In the genomic region with DNA sequence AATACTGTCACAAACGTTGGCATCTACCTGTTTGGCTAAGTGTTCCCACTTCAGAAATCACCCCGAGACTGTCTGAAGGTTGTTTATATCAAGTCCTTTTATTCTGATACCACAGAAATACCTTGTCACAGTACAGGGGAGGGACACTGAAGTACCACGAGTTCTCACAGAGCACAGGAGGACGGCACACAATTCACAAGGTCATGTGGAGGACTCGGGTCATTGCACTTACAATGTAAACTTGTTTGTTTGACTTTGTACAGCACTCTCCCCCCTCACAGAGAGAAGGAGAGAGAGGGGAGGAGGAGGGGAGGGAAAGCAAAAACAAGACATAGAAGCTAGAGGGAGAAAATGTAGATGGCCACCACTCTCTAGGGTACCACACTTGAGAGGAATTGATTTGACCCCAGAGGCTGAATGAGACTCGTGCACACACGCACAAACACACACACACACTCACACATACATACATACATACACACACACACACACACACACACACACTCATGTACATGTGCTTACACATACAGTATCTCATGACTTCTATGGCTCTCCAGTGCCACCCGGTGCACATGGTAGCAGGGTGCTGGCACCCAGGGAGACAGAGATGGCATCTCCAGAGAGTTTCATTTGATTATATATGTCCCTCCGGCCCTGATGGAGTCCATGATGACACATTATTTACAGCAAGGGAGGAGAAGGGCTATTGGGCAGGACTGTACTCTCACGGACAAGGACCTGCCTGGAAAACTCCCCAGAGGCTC, we compare ENCODE assay signal across 9 mouse cellular contexts. TPM values are rescaled to one million over a fixed set of nuclear protein-coding genes. Genes with fewer than 3 reads are reported as not detected.
A peak's percentile ranks its signal among the peaks of the same experiment; 100 is the strongest.
DNase-seq lines count a peak whose midpoint lies in the region; ATAC-seq and TF ChIP-seq lines count a peak whose summit lies in the region.
"Had no signal": no experiment of that assay in that cellular context is flagged by ENCODE, and none has a peak within 500 bp of the region (broad histone marks: within the 10 kb centered on the region; RNA-seq: fewer than 3 reads in every experiment).

No protein-coding gene starts in this region.

- no peaks in the 10 kb centered on the region for H3K9me3 ChIP-seq in intestine, embryonic 16.5 days (ENCODE audit: control insufficient read depth, low read length)
- no peaks in the 10 kb centered on the region for H3K9me3 ChIP-seq in intestine, embryonic 15.5 days
- H3K9me3 ChIP-seq in G1E (replicated peaks): no peaks in the 10 kb centered on the region
- no peaks in the 10 kb centered on the region for H3K9me3 ChIP-seq in embryonic facial prominence, embryonic 12.5 days
- H3K9me3 ChIP-seq in liver, embryonic 12.5 days (replicated peaks): no peaks in the 10 kb centered on the region

- H3K27ac ChIP-seq in intestine, embryonic 16.5 days (ENCODE audit: low read length): peak overlapping the region; percentile 28; the same call in 1 of the 2 replicates
- no peak overlapping the region for H3K27ac ChIP-seq in intestine, embryonic 15.5 days
- H3K27ac ChIP-seq in embryonic facial prominence, embryonic 12.5 days: no peak overlapping the region
- peak overlapping the region; percentile 100 for H3K27ac ChIP-seq in liver, embryonic 12.5 days

- 53% methylated on average over 10 of the region's 10 CpGs for WGBS in intestine, embryonic 16.5 days
- WGBS in intestine, embryonic 15.5 days: 52% methylated on average over 10 of the region's 10 CpGs
- WGBS in embryonic facial prominence, embryonic 12.5 days: 62% methylated on average over 10 of the region's 10 CpGs
- WGBS in liver, embryonic 12.5 days (ENCODE audit: insufficient replicate concordance): 43% methylated on average over 10 of the region's 10 CpGs

- no peak for TF ChIP-seq CTCF in G1E (IDR thresholded peaks at IDR 0.05; ENCODE audit: low read depth, low read length)

- no peak overlapping the region for H3K4me3 ChIP-seq in intestine, embryonic 16.5 days (ENCODE audit: low read length)
- no peak overlapping the region for H3K4me3 ChIP-seq in intestine, embryonic 15.5 days (replicated peaks)
- H3K4me3 ChIP-seq in G1E (ENCODE audit: low read depth, low read length): peak overlapping the region; percentile 94; the same call in 1 of the 2 replicates
- no peak overlapping the region for H3K4me3 ChIP-seq in embryonic facial prominence, embryonic 12.5 days
- peak overlapping the region; percentile 93 for H3K4me3 ChIP-seq in liver, embryonic 12.5 days

- H3K36me3 ChIP-seq in intestine, embryonic 16.5 days (ENCODE audit: control insufficient read depth, insufficient read depth, low read length): 0 out of 2 replicates have a peak, but pooled peaks cover 2% of the 10 kb centered on the region
- peaks cover 10% of the 10 kb centered on the region for H3K36me3 ChIP-seq in intestine, embryonic 15.5 days
- peaks cover 69% of the 10 kb centered on the region for H3K36me3 ChIP-seq in G1E (replicated peaks)
- peaks cover 15% of the 10 kb centered on the region for H3K36me3 ChIP-seq in embryonic facial prominence, embryonic 12.5 days
- peaks cover 50% of the 10 kb centered on the region for H3K36me3 ChIP-seq in liver, embryonic 12.5 days

- DNase-seq in G1E (ENCODE audit: low spot score): no peak
- no peak for DNase-seq in left cerebral cortex, adult 9 months (ENCODE audit: low spot score in 2 of 2)
- DNase-seq in urinary bladder, postnatal 10 days (ENCODE audit: low spot score): no peak
- DNase-seq in layer of hippocampus, adult 8-10 months (ENCODE audit: low spot score in 2 of 2): no peak

- H3K4me2 ChIP-seq in intestine, embryonic 16.5 days (ENCODE audit: low read depth, low read length): 0 out of 2 replicates have a peak overlapping the region, but pooled peaks have one; percentile 96
- H3K4me2 ChIP-seq in intestine, embryonic 15.5 days (replicated peaks): no peak overlapping the region
- peak overlapping the region; percentile 96; the same call in 1 of the 2 replicates for H3K4me2 ChIP-seq in embryonic facial prominence, embryonic 12.5 days (replicated peaks)
- peak overlapping the region; percentile 92 for H3K4me2 ChIP-seq in liver, embryonic 12.5 days

- H3K27me3 ChIP-seq in intestine, embryonic 16.5 days (replicated peaks; ENCODE audit: control insufficient read depth, insufficient read depth, low read length): no peaks in the 10 kb centered on the region
- H3K27me3 ChIP-seq in intestine, embryonic 15.5 days (replicated peaks): no peaks in the 10 kb centered on the region
- no peaks in the 10 kb centered on the region; the same call in 1 of the 2 replicates for H3K27me3 ChIP-seq in G1E (ENCODE audit: insufficient read depth, low read length)
- no peaks in the 10 kb centered on the region for H3K27me3 ChIP-seq in embryonic facial prominence, embryonic 12.5 days
- H3K27me3 ChIP-seq in liver, embryonic 12.5 days (replicated peaks): no peaks in the 10 kb centered on the region

- peaks cover 28% of the 10 kb centered on the region for H3K4me1 ChIP-seq in intestine, embryonic 16.5 days (ENCODE audit: control insufficient read depth, insufficient read depth, low read length)
- peaks cover 24% of the 10 kb centered on the region for H3K4me1 ChIP-seq in intestine, embryonic 15.5 days (replicated peaks)
- H3K4me1 ChIP-seq in G1E (ENCODE audit: insufficient read depth, low read depth, low read length): peaks cover 82% of the 10 kb centered on the region
- H3K4me1 ChIP-seq in embryonic facial prominence, embryonic 12.5 days: peaks cover 12% of the 10 kb centered on the region; the same call in 1 of the 2 replicates
- H3K4me1 ChIP-seq in liver, embryonic 12.5 days: peaks cover 70% of the 10 kb centered on the region

- ATAC-seq in intestine, embryonic 16.5 days: no peak
- ATAC-seq in intestine, embryonic 15.5 days: no peak
- ATAC-seq in G1E (ENCODE audit: extremely low read depth, insufficient number of reproducible peaks, low FRiP score, poor library complexity, severe bottlenecking): no peak
- ATAC-seq in embryonic facial prominence, embryonic 12.5 days (ENCODE audit: insufficient number of reproducible peaks, insufficient read depth, low FRiP score, low TSS enrichment): no peak
- no peak for ATAC-seq in liver, embryonic 12.5 days

- H3K9ac ChIP-seq in intestine, embryonic 16.5 days (ENCODE audit: low read depth, low read length): no peak overlapping the region
- no peak overlapping the region for H3K9ac ChIP-seq in intestine, embryonic 15.5 days
- no peak overlapping the region for H3K9ac ChIP-seq in embryonic facial prominence, embryonic 12.5 days
- H3K9ac ChIP-seq in liver, embryonic 12.5 days: peak overlapping the region; percentile 94

RNA-seq across cellular contexts. Expression of gene Apeh, which starts 1.7 kb away (rescaled TPM):
- 105 and 109 TPM in 2 replicates for polyA plus RNA-seq in intestine, embryonic 16.5 days (2015; fragmentation: Nextera tagmentation; extraction: Ambion mirVana)
- polyA plus RNA-seq in intestine, embryonic 15.5 days (2015; fragmentation: Nextera tagmentation; extraction: Ambion mirVana): 76.5 and 96.8 TPM in 2 replicates
- total RNA-seq in G1E (2014; fragmentation: Nextera tagmentation): 65.0 and 148 TPM in 2 replicates
- total RNA-seq in G1E (2017): 119 and 131 TPM in 2 replicates
- polyA plus RNA-seq in G1E (2012): 48.8 and 67.5 TPM in 2 replicates
- 54.7 and 55.0 TPM in 2 replicates for polyA plus RNA-seq in embryonic facial prominence, embryonic 12.5 days (2016; fragmentation: Nextera tagmentation; extraction: Ambion mirVana)
- polyA plus RNA-seq in liver, embryonic 12.5 days (2016; fragmentation: Nextera tagmentation; extraction: Ambion mirVana): 199 and 215 TPM in 2 replicates
- total RNA-seq in layer of hippocampus, adult 8-10 months (2022): 10 to 100 TPM; 33.9 to 45.8 (median 35.5) TPM

RNA-seq across cellular contexts. Expression of gene Rnf123, which starts 13.0 kb away (rescaled TPM):
- polyA plus RNA-seq in intestine, embryonic 16.5 days (2015; fragmentation: Nextera tagmentation; extraction: Ambion mirVana): 20.3 and 22.3 TPM in 2 replicates
- polyA plus RNA-seq in intestine, embryonic 15.5 days (2015; fragmentation: Nextera tagmentation; extraction: Ambion mirVana): 18.6 and 23.7 TPM in 2 replicates
- total RNA-seq in G1E (2014; fragmentation: Nextera tagmentation): 104 and 255 TPM in 2 replicates
- 18.6 and 23.5 TPM in 2 replicates for total RNA-seq in G1E (2017)
- 39.5 and 74.5 TPM in 2 replicates for polyA plus RNA-seq in G1E (2012)
- 34.5 and 38.2 TPM in 2 replicates for polyA plus RNA-seq in embryonic facial prominence, embryonic 12.5 days (2016; fragmentation: Nextera tagmentation; extraction: Ambion mirVana)
- 96.6 and 101 TPM in 2 replicates for polyA plus RNA-seq in liver, embryonic 12.5 days (2016; fragmentation: Nextera tagmentation; extraction: Ambion mirVana)
- 100 to 1,000 TPM in 3 of 4 experiments, 10 to 100 TPM in 1; 89.0 to 123 (median 115) TPM for total RNA-seq in layer of hippocampus, adult 8-10 months (2022)

RNA-seq across cellular contexts. Expression of gene Mst1, which starts 15.9 kb away (rescaled TPM):
- polyA plus RNA-seq in intestine, embryonic 16.5 days (2015; fragmentation: Nextera tagmentation; extraction: Ambion mirVana): 1.8 and 2.0 TPM in 2 replicates
- polyA plus RNA-seq in intestine, embryonic 15.5 days (2015; fragmentation: Nextera tagmentation; extraction: Ambion mirVana): 0.98 and 2.2 TPM in 2 replicates
- total RNA-seq in G1E (2014; fragmentation: Nextera tagmentation) (7.1 and 11.0 TPM in 2 replicates), G1E (2017) (16.6 and 17.9 TPM in 2 replicates)
- 6.7 and 8.4 TPM in 2 replicates for polyA plus RNA-seq in G1E (2012)
- 0.29 and 0.31 TPM in 2 replicates for polyA plus RNA-seq in embryonic facial prominence, embryonic 12.5 days (2016; fragmentation: Nextera tagmentation; extraction: Ambion mirVana)
- 14.5 and 15.7 TPM in 2 replicates for polyA plus RNA-seq in liver, embryonic 12.5 days (2016; fragmentation: Nextera tagmentation; extraction: Ambion mirVana)
- total RNA-seq in layer of hippocampus, adult 8-10 months (2022): not detected
- total RNA-seq: gastrocnemius, postnatal 14 days had no signal

RNA-seq across cellular contexts. Expression of gene Amigo3, which starts 43.2 kb away (rescaled TPM):
- 3.2 and 4.2 TPM in 2 replicates for polyA plus RNA-seq in intestine, embryonic 16.5 days (2015; fragmentation: Nextera tagmentation; extraction: Ambion mirVana)
- 3.1 and 3.2 TPM in 2 replicates for polyA plus RNA-seq in intestine, embryonic 15.5 days (2015; fragmentation: Nextera tagmentation; extraction: Ambion mirVana)
- total RNA-seq in G1E (2014; fragmentation: Nextera tagmentation) (0.63 TPM in 1 of 2 replicates, not detected in the other), G1E (2017) (1.7 and 2.0 TPM in 2 replicates)
- polyA plus RNA-seq in G1E (2012): 0.31 and 0.35 TPM in 2 replicates
- 3.1 and 4.2 TPM in 2 replicates for polyA plus RNA-seq in embryonic facial prominence, embryonic 12.5 days (2016; fragmentation: Nextera tagmentation; extraction: Ambion mirVana)
- 2.2 and 2.5 TPM in 2 replicates for polyA plus RNA-seq in liver, embryonic 12.5 days (2016; fragmentation: Nextera tagmentation; extraction: Ambion mirVana)
- 1 to 10 TPM; 1.2 to 2.3 (median 1.6) TPM for total RNA-seq in layer of hippocampus, adult 8-10 months (2022)

RNA-seq across cellular contexts. Expression of gene Gmppb, which starts 47.1 kb away (rescaled TPM):
- 105 and 115 TPM in 2 replicates for polyA plus RNA-seq in intestine, embryonic 16.5 days (2015; fragmentation: Nextera tagmentation; extraction: Ambion mirVana)
- polyA plus RNA-seq in intestine, embryonic 15.5 days (2015; fragmentation: Nextera tagmentation; extraction: Ambion mirVana): 61.8 and 79.2 TPM in 2 replicates
- 7.2 and 8.5 TPM in 2 replicates for total RNA-seq in G1E (2014; fragmentation: Nextera tagmentation)
- 19.4 and 22.0 TPM in 2 replicates for total RNA-seq in G1E (2017)
- 5.1 and 6.6 TPM in 2 replicates for polyA plus RNA-seq in G1E (2012)
- polyA plus RNA-seq in embryonic facial prominence, embryonic 12.5 days (2016; fragmentation: Nextera tagmentation; extraction: Ambion mirVana): 25.1 and 28.8 TPM in 2 replicates
- 22.1 and 22.6 TPM in 2 replicates for polyA plus RNA-seq in liver, embryonic 12.5 days (2016; fragmentation: Nextera tagmentation; extraction: Ambion mirVana)
- 10 to 100 TPM; 17.2 to 21.6 (median 19.2) TPM for total RNA-seq in layer of hippocampus, adult 8-10 months (2022)

Comparison
In these comparisons a context has a peak if more than half of its experiments do, and no peak if none do; other contexts are left out.
1. H3K27ac ChIP-seq: peak in intestine, embryonic 16.5 days (single experiment) and liver, embryonic 12.5 days (single experiment); none in intestine, embryonic 15.5 days (single experiment) and embryonic facial prominence, embryonic 12.5 days (single experiment).
2. H3K4me3 ChIP-seq: peak in G1E (single experiment) and liver, embryonic 12.5 days (single experiment); none in intestine, embryonic 16.5 days (single experiment), intestine, embryonic 15.5 days (single experiment) and embryonic facial prominence, embryonic 12.5 days (single experiment).